Mouse (Mus musculus) CD4-positive, CD25-positive, alpha-beta regulatory T cell, adult 4 months (primary cell): ENCODE results near the gene Slbp. TPM values are rescaled to one million over a fixed set of nuclear protein-coding genes. Genes with fewer than 3 reads are reported as not detected.

Experiments used
- ATAC-seq: one replicate; pipeline ENCODE4 v1.8.0; 2017
- polyA plus RNA-seq, 2 experiments: library from polyadenylated mRNA; unstranded; fragments of 100-300 nt; shearing (Covaris generic); gene quantifications; one replicate each; pipeline ENCODE4 v1.2.1; 2017

Gene Slbp
- polyA plus RNA-seq, 2 experiments from 2014 or later: 123 to 141 TPM

DNA sequence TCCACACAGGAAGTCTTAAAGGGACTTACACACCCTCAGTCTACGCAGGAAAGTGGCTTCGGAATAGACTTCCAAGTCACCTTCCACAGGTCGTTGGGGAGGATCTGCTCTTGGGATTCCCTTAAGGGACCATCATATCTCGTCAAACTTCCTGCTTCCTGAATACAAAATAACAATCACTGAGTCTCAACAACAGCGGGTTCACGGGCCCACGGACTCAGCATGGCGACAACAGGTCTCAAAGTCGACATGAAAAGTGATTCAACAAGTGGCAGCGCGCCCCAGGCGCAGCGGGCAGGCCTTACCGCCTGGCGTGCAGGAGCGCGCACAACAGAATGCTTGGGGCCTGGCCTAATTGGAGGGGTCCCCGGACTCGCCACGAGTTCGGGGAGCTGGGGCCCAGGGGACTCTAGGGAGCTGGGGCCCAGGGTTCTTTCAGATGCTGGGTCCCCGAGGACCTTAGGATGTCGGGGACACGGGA is 23.5 kb downstream of the Slbp start:
- peak; percentile 37 for ATAC-seq

DNA sequence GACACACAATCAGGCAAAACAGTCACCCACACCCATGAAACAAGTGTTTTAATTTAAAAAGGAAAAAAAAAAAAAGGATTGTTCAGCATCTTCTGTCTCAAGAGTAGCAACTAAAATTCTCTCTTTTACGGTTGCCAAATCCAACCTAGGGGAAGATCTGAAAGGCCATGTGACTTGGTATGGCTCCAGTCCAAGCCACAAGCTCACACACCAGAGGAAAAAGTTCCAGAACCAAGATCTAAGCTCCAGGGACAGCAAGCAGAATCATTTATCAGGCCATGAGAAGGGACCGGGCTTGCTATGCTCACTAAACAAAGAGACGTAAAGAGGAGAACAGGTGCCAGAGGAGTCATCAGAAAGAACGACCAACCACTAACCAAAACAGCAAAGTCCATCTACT is 24.4 kb downstream of the Slbp start:
- no peak for ATAC-seq

DNA sequence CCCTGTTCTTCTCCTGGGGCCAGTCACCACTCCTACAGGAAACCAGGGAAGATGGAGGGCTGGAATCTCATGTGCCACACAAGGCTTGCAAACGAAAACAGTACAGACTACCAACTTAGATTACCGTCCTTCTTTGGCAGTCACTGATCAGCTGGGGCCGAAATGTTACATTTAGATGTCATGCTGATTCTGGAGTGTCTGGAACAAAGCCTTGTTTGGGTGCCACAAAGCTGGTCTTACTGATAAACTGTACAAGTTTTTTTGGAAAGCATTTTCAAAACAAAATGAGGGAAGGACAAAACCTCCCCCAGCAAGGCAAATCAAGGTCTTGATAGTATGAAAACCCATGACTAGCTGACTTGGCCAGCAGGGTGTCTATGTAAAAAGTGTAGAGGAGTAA is 28.6 kb downstream of the Slbp start:
- no peak for ATAC-seq

DNA sequence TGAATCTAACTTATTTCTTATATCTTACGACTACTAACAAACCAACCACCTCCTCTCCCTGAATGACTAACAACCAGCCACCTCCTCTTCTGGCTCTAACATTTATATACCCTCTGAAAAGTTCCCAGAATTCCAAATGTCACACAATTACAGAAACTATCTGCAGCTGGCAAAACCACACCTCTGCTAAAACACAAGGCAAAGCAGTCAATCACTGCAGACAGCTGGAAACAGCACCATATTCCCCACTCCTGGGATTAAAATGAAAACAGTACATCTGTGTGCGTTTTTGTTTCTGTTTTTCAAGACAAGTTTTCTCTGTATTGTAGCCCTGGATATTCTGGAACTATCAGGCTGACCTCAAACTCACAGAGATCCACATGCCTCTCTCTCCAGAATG is 29.7 kb downstream of the Slbp start:
- ATAC-seq: no peak

DNA sequence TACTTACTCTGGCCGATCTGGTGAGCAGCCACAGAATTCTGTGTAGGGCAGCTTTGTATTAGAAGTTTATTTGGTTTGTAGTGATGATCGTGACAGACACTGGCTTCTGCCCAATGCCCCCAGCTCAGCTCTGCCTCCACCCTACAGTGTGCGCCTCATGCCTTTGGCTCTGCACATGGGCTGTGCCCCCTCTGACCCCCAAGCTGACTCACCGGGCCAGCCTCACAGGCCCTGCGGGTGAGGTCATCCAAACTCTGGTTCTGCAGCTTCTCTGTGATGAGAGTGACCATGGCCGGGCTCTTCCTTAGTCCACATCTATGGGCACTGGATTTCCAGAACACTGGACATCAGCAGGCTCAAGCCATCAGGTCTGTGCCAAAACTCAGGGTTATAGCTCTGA is 38.0 kb downstream of the Slbp start:
- ATAC-seq: no peak

DNA sequence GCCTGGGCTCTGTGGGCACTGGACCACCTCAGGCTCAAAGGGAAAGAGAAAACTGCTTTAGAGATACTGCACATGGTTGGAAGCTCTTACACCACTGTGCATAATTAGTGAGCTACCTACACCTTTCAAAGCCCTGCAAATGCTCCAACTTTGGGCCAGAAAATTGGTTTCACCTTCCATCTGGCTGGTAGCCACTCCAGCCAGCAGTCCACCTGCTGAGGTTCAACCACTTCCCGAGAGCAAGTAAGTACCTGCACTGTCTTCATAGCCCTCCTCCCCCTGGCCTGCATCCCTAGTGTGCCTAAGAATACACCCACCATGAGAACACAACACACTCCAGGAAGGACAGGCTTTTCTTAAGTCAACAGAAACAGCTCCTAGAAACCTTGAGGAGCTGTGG is 40.6 kb downstream of the Slbp start:
- no peak for ATAC-seq

DNA sequence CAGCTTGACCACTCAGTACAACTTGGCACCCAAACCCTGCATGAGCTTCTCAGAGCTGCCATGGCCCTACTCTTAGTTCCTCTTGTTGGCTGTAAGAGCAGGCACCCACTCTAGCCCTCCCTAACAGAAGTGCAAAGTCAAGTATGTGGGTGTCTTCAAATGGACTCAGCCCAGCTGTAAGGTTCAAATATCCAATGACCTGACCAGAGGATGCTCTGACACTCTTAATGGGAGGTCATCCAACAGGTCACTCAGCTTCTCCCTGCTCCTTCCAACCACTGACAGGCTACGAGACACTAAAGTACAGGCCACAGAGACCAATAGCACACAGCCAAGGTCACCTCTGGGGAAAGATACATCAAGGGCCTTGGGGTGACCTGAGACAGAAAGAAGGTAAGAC is 43.1 kb downstream of the Slbp start:
- ATAC-seq: no peak

DNA sequence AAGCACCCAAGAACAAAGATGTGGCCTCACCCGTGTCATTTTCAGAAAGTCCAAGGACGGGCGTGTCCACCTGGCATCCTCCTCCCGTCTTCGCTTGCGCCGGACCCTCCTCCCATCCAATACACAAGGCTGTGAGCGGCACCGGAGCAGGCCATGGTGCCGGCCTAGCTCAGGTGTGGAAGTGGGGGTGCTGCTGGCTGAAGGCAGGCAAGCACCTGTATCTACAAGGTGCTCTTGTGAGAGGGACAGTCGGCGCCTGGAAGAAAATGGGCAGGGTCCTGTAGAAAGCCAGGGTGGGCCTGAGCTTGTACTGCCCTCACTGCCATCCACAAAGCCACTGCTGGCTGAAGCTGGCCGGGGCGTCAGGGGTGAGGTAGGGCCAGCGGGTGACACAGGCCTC is 44.9 kb downstream of the Slbp start:
- ATAC-seq: no peak

DNA sequence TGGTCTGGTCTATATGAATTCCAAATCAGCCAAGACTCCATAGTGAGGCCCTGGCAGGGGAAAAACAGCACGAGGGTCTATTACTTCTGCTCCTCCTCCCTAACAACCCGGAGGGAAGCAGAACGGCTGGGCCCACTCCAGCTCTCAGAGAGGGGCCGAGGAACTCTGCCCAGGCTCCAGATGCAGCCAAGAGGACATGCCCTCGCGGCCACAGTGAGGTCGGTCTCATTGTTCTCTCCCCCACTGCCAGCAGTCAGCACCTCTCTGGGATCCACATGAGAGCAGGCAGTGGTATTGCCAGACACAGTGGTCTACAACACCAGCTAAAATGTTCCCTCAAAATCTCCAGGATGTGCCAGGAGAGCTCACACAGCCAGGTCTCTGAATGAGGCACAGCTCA is 45.7 kb downstream of the Slbp start:
- no peak for ATAC-seq

DNA sequence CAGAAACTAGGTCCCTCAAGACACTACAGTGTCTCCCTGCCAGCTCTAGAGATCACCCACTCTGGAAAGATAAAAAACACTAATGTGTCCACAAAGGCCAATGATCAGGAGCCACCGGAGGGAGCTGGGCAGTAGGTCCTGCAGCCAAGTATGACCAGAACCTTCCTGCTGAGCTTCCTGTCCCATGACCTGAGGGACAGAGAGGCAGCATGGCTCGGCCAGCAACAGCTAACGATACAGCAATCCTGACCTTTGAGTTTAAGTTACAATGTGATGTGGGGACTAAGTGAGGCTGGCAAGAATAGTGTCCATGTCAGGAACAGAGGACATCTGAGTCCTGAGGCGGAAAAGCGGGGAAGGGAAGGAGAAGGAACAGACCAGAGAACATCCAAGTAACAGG is 47.1 kb downstream of the Slbp start:
- no peak for ATAC-seq

DNA sequence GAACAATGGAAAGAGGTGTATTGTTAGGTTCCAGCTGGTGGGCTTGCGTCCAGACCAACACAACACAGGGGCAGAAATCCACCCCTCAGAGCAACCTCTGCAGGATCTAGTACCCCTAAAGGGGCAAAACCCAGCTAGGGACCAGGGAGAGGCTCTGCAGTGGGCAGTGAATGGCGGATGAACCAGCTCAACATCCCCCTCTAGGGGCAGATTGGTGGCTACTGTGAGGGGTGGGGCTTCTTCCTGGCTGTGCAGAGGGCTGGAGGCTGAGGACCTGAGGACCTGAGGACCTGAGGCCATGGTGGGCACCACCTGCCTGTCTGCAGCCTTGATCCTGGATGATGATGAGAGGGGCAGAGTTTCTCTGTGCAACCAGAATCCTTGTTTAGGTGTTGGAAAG is 58.8 kb downstream of the Slbp start:
- ATAC-seq: no peak

DNA sequence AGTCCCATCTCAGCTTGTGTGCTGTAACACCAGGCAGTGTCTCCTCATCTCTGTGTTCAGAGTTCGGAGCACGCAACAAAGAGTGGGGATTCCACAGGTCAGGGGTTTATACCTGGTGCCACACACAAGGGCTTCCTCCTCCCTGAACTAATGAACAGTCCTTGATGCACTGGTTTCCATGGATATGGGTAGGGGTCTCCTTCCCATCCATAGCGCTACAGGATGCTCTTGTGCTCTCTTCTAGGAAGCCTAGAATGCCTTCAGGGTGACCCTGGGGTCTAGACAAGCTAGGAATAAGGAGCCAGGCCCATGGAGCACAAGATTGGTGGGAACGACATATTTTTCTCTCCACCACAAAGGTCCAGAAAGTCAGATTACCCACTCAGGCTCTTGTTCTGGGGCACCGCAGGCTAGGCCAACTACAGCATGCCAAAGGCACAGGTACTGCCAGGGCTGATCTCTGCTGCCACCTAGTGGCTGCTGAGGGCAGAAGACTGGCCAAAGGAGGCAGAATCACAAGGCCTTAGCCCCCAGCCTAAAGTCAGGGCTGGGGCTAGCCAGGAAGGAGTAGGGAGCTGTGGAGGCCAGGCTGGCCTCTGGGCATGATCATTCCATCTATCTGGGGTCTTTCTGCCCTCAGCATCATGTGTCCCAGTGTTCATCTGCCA is 63.0 kb downstream of the Slbp start:
- peak; percentile 47 for ATAC-seq

DNA sequence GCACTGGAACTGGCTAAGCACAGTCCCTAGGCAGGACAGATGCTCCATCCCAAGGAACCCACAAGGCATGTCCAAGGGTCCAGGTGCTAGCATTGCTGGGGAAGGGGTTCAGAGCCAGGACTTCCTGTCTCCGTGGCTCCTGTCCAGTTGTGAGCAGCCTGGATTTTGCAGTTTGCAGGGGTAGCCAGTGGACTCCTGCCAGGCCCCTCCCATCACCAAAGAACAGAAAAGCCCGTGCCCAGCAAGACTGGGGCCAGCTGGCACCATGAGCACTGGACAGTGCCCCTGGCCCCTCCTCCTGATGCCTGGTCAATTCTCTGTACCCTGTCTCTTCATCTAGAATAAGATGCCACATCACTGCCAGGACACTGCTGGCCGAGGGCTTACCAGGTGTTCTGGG is 64.3 kb downstream of the Slbp start:
- no peak for ATAC-seq

DNA sequence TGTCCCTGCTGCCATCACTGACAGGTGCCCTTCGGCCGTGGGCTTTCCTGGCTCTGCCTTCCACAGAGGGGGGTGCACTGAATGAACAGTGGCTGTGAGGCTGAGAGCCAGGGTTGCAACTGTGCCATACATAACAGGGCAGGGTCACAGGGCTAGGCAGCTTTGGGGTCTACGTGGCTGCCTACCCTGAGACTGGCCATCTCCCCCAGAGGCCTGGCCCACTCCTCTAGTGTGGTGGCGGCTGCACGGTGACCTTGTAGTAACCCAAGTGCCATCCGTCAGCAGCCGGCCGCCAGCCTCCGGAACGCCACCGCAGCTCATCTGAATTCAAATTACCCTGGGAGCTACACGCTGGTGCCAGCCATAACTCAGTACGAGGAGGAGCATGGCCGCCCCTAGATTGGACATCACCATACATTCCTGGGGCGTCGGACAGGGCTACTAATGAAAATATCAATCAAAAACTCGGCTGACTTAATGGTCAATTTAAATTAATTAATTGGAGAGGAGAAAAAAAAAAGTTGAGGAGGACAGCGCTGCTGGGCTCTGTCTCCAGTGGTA is 64.8 kb downstream of the Slbp start:
- no peak for ATAC-seq

Other genes starting within 250 kb of the Slbp start
- not detected for gene Nkx1-1, start 218.6 kb downstream of the Slbp start, polyA plus RNA-seq
- gene Fam53a, start 22.9 kb downstream of the Slbp start, polyA plus RNA-seq: 10 to 100 TPM; 19.9 to 23.5 TPM
- 1 to 10 TPM in 1 of 2 experiments, not detected in 1; 1.6 TPM for gene Gm9903, start 22.6 kb downstream of the Slbp start, polyA plus RNA-seq
- gene Tacc3, start 5.6 kb upstream of the Slbp start, polyA plus RNA-seq: 10 to 100 TPM; 18.2 to 32.2 TPM
- gene Tmem129, start 5.8 kb upstream of the Slbp start, polyA plus RNA-seq: 10 to 100 TPM; 33.7 to 42.9 TPM
- not detected for gene Fgfr3, start 69.1 kb upstream of the Slbp start, polyA plus RNA-seq
- 10 to 100 TPM; 15.9 to 17.5 TPM for gene Letm1, start 130.2 kb upstream of the Slbp start, polyA plus RNA-seq
- 10 to 100 TPM; 12.0 to 13.0 TPM for gene Nsd2, start 168.2 kb upstream of the Slbp start, polyA plus RNA-seq